Mouse (Mus musculus) natural killer cell, adult 2 months (primary cell): Measurements from ENCODE around the gene Cdk14.

ENCODE experiments used
- DNase-seq, 2 experiments: peaks; one replicate each; pipeline ENCODE4 v3.0.0; 2022; ENCODE audit warnings: low spot score in 2 of 2

Cdk14 gene

DNA sequence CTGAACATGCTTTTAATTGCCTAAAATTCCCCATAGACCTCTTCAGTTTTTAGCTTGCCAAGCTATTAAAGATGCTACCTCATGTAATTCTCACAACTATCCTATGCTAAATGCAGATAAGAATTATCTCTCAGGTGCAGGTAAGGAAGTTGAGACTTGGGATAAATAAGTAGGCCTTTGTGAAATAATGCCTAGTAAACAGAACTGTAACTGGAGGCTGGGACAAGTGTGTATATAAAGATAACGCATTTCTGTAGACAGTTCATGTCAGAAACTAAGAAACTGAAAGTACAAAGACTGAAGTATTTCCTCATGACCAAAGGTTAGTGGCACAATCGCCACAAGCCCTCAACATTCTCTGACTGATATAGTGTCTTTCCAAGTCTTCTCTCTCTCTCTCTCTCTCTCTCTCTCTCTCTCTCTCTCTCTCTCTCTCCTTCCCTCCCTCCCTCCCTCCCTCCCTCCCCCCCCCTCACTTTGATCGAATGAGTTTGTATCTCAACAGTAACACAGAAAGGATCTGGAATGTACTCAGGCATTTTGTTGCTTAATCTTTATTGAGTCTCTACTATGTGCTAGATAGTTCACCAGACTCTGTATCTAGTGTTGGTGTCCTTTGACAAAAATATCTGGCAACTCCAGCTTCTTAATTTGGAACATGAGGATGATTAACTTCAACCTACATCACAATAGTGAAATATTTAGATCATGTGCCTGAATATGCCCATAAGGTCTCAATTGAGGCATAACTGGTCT lies 233.9 kb downstream of the Cdk14 start:
- no peak for DNase-seq

DNA sequence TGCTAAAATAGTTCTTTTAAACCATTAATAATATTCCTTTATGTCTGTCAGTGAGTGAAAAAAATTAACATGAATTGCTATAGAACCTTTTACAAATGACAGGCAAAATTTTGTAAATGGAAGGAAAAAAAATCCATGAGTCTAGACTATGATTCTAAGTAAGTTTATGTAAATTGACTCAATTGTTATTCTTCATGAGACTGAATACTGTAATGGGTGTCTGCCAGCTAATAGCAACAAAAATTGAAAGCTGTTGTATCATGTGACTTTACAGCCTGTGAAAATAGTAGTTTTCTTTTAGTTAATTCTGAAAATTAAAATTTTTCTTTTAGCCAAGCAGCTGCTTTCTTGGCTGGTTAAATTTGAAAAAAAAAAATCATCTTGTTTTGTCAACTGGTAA lies 234.6 kb downstream of the Cdk14 start:
- no peak for DNase-seq

DNA sequence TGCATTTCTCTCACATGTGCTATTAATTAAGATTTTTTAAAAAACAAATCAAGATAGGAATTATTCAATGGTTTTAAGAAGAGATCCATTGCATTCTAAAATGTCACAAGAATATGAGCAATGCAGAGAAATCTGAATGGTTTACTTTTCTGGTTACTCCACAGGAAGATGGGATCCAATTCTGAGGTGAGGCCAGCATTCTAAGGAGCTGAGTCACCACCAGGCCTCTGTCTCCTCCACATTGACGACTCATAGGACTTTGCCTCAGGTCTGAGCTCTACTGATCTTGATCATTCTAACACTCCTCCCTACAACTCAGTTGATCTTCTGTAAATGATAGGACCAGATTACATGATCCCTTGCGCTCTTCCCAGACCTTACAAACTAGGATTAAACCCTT lies 239.4 kb downstream of the Cdk14 start:
- DNase-seq = no peak

DNA sequence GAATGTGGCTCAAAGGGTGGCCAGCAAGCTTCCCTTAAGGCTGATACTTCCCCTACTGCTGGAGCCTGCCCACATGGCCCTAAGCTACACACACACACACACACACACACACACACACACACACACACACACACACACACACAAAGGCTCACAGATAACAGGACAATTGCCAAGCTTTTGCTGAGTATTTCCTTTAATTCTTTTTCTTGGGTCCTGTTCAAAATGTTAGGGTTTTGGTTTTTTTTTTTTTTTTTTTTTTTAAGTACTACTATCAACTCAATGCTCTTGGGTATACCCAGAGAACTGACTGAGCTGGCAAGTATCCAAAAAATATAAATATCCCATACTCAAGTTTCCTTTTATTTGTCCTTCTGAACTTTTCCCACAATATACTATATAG lies 239.8 kb downstream of the Cdk14 start:
- DNase-seq = no peak

DNA sequence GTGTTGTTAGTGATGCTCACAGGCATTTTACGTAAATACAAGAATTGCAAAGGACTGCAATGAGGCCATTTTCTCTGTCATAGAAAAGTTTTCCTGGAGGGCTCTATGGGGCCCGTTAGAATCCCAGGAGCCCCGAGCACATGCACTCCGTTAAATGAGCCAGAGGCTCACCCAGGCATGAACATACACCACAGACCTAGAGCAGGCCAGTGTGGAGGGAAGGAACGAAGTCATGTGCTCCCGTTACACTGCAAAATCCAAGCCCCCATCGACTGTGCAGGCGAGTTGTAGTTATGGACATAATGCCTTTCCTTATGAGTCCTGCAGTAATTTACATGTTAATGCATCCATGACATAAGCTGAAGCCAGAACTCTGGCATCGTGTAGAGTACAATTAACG lies 244.1 kb downstream of the Cdk14 start:
- DNase-seq = no peak

- DNase-seq = no peak
Measured at GRCm38 (mm10) chr5:5175611-5176010, 244.5 kb downstream of the Cdk14 start.

GRCm38 (mm10) chr5:5175090-5175489 lies 245.0 kb downstream of the Cdk14 start:
- no peak for DNase-seq

DNA sequence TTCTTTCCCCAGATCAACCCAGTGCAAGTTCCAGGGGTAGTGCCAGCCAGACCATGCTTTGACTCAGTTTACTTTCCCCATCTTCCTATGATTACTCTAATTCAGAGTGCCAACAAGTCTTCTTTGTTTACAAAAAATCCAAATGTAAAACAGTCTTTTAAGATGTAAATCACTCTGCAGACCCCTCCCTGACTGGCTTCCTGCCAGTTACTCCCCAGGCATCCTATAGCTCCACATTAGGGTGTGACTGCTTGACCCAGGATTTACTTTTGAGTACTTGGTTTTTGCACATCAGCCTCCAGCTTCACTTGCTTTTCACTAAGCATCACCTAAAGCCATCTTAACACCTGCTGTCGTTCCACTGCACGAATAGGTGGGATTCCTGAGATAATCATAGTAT lies 254.0 kb downstream of the Cdk14 start:
- DNase-seq = no peak

DNA sequence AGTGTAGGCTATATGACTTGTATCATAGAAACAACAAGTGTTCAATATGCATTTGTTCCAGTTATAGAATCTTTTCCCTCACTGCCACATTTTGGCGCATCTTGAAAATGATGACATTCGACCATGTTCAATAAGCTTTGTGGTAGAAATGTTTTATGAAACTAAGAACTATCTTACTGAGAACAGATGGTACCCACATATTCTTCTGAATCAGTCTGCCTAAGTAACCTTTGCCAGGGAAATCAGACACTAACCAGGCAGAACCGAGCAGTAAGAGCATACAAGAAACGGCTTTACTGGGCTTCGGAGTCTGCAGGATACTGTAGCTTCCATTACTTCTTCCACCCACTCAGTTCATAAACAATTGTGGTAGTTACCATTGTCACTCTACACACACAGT lies 255.8 kb downstream of the Cdk14 start:
- no peak for DNase-seq

DNA sequence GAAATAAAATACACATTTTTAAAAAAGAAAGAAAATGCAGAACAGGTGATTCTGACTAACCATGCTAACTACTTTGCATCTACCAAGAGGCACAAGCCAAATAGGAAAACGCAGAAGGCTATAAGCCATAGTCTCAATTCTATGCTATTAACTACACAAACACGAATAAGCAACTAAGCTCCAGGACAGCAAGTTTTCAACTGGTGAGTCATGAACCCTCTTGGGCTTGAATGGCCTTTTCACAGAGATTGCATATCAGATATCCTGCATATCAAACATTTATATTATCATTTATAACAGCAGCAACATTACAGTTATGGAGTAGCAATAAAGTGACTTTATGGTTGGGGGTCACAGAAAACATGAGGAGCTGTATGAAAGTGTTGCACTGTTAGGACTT lies 256.3 kb downstream of the Cdk14 start:
- DNase-seq = no peak

- DNase-seq = no peak
Measured at GRCm38 (mm10) chr5:5159521-5159920, 260.6 kb downstream of the Cdk14 start.

DNA sequence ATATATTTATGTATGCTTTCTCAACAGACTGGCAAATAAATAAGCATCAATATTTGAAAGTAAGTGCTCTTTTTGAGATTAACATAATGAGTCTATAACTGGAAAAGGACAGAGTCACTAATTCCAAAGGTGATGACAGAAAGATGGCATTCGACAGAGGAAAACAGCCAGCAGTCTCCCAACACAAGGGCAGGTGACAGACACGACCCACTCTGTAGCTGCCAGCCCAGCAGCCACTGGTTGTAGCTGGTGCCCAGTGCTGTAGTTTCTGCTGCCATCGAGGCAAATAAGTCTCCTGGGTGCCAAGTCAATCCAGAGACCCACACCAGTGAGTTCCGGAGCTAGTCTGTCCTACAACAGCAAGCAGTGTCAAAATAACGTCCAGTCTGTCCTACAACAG lies 280.3 kb downstream of the Cdk14 start:
- DNase-seq = no peak

- no peak for DNase-seq
Measured at GRCm38 (mm10) chr5:5134905-5135511, 285.1 kb downstream of the Cdk14 start.

- DNase-seq = no peak
Measured at GRCm38 (mm10) chr5:5134143-5134904, 285.8 kb downstream of the Cdk14 start.

- no peak for DNase-seq
Measured at GRCm38 (mm10) chr5:5128852-5129251, 291.3 kb downstream of the Cdk14 start.

DNA sequence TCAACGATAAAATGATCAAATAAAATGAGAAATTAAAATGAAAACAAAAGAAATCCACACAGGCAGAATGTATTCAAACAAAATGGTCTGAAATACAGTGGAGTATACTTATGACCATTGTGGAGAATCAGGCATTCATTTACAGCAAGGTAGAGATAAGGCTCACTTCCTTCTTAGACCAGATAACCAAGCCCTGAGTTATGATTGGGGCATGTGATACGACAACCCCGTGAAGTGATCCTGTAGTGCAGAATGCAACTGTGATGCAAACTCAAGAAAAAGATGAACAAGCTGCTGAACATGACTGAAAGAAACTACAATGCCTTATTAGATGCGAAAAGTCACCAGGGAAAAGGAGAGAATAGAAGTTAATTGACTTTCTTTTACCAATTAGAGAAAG lies 295.5 kb downstream of the Cdk14 start:
- no peak for DNase-seq

DNA sequence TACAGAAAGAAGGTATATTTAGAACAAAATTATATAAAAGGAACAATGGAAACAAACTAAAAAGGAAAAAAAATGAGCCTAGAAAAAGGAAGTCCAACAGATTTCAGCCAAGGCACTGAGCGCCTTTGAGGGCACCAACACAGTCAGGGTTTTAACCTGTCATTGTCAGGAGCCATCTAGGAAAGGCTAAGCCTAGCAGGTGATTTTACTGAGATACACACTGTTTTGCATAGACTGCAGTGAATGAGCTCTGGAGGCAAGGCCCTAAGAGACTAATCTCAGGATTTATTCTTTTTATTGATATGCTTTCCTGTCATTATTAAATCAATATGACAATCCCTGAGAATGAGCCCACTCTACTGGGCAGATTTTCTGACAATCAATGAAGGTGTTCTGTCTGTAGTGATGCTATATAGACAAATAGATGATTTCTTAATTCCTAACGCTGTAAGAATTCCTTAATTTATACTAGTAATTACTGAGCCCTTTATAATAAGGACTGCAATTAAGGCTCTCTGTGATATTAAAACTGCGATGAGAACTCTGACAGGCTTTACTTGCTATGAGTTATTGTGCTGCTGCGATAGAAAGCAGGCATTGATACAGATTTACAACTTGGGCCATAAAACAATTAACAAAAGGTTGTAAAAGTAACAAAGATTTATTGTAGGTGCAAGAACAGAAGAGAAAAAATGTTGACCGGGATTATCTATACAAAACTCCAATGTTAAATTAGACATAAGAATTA lies 303.2 kb downstream of the Cdk14 start:
- DNase-seq = no peak

DNA sequence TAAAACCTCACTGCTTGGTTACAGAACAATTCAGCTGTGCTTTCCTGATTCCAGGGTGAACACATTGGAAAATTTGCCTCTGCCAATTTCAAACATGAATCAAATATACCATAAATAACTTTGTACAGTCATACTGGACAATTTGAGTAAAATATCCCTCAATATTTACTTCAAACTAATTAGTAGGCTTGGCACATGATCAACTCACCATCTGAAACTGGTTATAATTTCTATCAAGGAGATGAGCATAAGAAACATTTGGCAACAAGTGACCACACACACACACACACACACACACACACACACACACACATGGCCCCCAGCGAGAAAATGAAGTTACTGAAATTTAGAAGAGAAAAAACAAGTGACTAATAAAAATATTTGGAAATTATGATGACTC lies 304.6 kb downstream of the Cdk14 start:
- DNase-seq = no peak

GRCm38 (mm10) chr5:5109621-5110020 lies 310.5 kb downstream of the Cdk14 start:
- DNase-seq = no peak

DNA sequence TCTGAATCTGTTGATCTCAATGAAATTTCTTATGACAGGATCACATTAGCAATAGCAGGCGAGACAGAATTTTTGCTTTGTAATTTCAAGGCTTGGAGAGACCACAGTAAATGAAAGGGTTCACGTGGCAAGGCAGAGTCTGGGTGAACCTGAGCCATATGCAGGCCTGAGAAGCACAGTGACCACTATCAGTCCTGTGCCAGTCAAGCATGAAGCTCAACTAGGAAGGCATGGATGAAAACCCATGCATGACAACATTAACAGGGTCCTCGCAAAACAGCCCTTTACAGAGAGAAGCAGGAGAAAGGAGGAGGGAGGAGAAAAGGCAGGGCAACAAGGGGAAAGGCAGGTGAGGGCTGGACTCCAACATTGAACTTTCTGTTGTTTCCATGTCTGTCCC lies 311.1 kb downstream of the Cdk14 start:
- no peak for DNase-seq

DNA sequence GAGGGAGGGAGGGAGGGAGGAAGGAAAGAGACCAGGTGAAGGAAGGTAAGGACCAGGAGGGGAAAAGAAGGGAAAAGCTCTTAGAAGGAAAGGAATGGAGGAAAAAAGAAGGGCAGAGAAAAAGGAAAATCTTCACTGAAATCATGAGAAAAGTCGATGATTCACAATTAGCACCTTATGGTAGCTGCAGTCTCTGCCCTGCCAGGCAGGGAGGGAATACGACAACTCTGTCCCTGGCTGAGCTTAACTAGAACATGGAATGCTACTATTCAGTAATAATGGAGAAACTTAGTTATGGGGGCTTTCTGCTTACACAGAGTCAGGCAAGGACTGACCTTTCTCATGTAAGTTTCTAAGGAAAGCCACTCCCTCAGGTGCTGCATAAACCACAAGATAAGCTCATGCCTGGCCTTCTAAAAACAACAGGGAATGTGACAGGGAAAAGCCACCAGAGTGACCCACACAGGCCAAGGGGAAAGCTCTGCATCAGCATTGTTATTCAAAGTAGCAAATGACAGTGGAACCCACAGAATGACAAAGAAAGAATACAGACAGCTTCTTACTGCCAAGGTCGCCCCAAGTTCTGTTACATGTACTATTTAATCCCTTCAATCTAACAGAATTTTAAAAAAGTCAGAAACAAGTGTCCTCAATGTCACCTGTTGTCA lies 323.7 kb downstream of the Cdk14 start:
- DNase-seq = no peak

GRCm38 (mm10) chr5:5092736-5093135 lies 327.4 kb downstream of the Cdk14 start:
- DNase-seq = no peak
